Mouse (Mus musculus) neural tube, embryonic 11.5 days (tissue): Measurements from ENCODE around the gene Exoc3l4. TPM values are rescaled to one million over a fixed set of nuclear protein-coding genes. Genes with fewer than 3 reads are reported as not detected.

ENCODE experiments used
- ATAC-seq: fragments of 200-750 bp; cut with Nextera tagmentation; 2 replicates; pipeline ENCODE4 v1.8.0; 2017; ENCODE audit warnings: moderate number of reproducible peaks, mild to moderate bottlenecking, moderate TSS enrichment, moderate library complexity; ENCODE audit not compliant: insufficient read depth, low FRiP score, low TSS enrichment
- DNase-seq: peaks from one replicate; pipeline ENCODE4 v3.0.0-alpha.2; 2015; ENCODE audit warnings: low spot score
- H3K27ac ChIP-seq: fragments of 300-500 bp; sonication (generic); 2 replicates; pipeline ENCODE4 v1.5.1; 2014; ENCODE audit warnings: low read depth, mild to moderate bottlenecking, low read length
- H3K27me3 ChIP-seq: fragments of 300-500 bp; sonication (generic); 2 replicates; pipeline ENCODE4 v1.6.1; 2014; ENCODE audit warnings: mild to moderate bottlenecking, low read length, mixed read lengths; ENCODE audit not compliant: control insufficient read depth, insufficient read depth
- H3K36me3 ChIP-seq: fragments of 300-500 bp; sonication (generic); 2 replicates; pipeline ENCODE4 v1.6.1; 2014; ENCODE audit warnings: mild to moderate bottlenecking, low read length, moderate library complexity, mixed read lengths; ENCODE audit not compliant: control insufficient read depth, insufficient read depth
- H3K4me1 ChIP-seq: fragments of 300-500 bp; sonication (generic); 2 replicates; pipeline ENCODE4 v1.6.1; 2014; ENCODE audit warnings: low read length, mixed read lengths; ENCODE audit not compliant: control insufficient read depth, insufficient read depth
- H3K4me2 ChIP-seq: fragments of 300-500 bp; sonication (generic); 2 replicates; pipeline ENCODE4 v1.6.1; 2014; ENCODE audit warnings: low read depth, mild to moderate bottlenecking, moderate library complexity
- H3K4me3 ChIP-seq: fragments of 300-500 bp; sonication (generic); 2 replicates; pipeline ENCODE4 v1.5.1; 2014; ENCODE audit warnings: low read depth, low read length
- H3K9ac ChIP-seq: fragments of 300-500 bp; sonication (generic); 2 replicates; pipeline ENCODE4 v1.6.1; 2014; ENCODE audit warnings: mild to moderate bottlenecking, low read length
- H3K9me3 ChIP-seq: fragments of 300-500 bp; sonication (generic); 2 replicates; pipeline ENCODE4 v1.6.1; 2016; ENCODE audit warnings: low read length; ENCODE audit not compliant: control insufficient read depth
- WGBS: fragments of 180-500 bp; shearing (Covaris S2); extraction: QIAGEN DNeasy Blood & Tissue Kit; methylation state at CpG from one replicate; pipeline ENCODE4 v1.1.7; 2014; 5-methylcytosine and 5-hydroxymethylcytosine counted together
- polyA plus RNA-seq: library from polyadenylated mRNA; unstranded; fragments of >200 nt; fragmentation: Nextera tagmentation; extraction: Ambion mirVana; gene quantifications from 2 replicates; pipeline ENCODE4 v1.2.1, GENCODE M21; 2014

Exoc3l4 gene
- polyA plus RNA-seq, 1 experiment from 2014 or later = 6.6 TPM

DNA sequence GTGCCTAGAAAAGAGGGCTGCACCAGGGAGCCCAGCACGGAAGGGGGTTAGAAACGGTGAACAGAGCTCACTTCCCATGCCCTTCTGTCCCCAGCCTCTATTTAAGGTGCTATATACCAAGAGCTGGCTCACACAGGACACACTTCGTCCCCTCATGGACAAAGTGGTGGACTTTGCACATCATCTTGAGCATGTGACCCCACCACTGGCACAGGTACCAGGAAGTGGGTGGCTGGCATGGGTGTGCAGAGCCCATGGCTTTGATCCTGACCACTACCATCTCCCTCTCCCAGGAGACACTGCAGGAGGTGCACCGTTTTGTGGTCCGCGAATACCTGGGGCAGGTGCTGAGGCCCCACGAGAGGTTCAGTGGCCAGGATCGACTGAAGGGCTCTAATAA is 11.5 kb downstream of the Exoc3l4 start:
- peaks cover 2% of the 10 kb centered on the region; the same call in 1 of the 2 replicates for H3K4me1 ChIP-seq
- WGBS = 13% methylated on average over 8 of the region's 8 CpGs
- no peak overlapping the region for H3K27ac ChIP-seq
- H3K27me3 ChIP-seq = peaks cover 88% of the 10 kb centered on the region
- DNase-seq (no peak), ATAC-seq (no peak)
- H3K4me2 ChIP-seq = no peak overlapping the region
- H3K4me3 ChIP-seq = no peak overlapping the region
- no peaks in the 10 kb centered on the region for H3K36me3 ChIP-seq
- no peaks in the 10 kb centered on the region for H3K9me3 ChIP-seq
- H3K9ac ChIP-seq = no peak overlapping the region; the same call in 1 of the 2 replicates

DNA sequence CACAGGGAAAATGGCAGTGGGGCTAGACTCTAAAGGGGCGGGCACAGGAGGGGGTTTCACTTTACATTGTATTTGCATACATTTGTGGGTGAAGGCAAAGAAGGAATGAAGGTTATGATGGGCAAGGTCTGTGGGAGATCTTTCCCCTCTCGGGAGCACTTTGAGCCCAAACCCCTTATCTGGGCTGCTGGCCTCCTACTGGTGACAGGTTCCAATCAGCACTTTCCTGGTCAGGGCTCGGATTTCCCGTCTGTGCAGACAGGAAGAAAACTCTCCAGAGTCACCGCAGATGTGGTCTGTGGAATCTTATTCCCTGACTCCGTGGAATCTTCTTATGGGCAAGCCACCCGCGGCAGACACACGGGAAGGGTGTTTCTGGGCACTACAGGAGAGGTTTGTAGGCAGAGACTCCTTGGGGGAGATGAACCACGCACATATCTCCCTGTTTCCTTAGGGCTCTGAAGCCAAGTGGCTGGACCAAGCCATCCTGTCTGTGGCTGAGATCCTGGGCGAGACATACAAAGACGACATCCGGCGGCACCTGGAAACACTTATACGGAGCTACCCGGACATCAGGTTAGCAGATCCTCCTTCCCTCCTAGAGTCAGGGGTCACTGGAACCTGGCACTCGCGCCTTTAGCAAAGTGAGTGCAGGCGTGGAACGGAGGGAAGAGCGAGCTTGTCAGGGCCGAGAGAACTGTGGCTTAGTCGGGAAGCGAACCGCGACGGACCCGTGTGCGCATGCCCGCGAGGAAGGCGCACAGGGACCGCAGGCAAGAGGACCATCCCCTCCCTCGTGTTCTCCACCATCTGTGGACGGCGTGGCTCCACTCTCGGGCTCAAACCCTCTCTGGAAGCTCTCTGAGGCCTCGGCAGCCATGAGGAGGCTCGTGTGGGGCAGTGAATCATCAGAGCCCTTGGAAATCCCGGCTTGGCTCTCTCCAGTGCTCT is 12.4 kb downstream of the Exoc3l4 start:
- peak overlapping the region; percentile 56 for H3K9ac ChIP-seq
- ATAC-seq (no peak), DNase-seq (peak; percentile 77)
- no peak overlapping the region for H3K27ac ChIP-seq
- under 1% methylated on average over 40 of the region's 40 CpGs for WGBS
- peak overlapping the region; percentile 25 for H3K4me3 ChIP-seq
- peaks cover 79% of the 10 kb centered on the region for H3K27me3 ChIP-seq
- peaks cover 2% of the 10 kb centered on the region; the same call in 1 of the 2 replicates for H3K4me1 ChIP-seq
- H3K9me3 ChIP-seq = no peaks in the 10 kb centered on the region
- no peaks in the 10 kb centered on the region for H3K36me3 ChIP-seq
- H3K4me2 ChIP-seq = peak overlapping the region; percentile 60

DNA sequence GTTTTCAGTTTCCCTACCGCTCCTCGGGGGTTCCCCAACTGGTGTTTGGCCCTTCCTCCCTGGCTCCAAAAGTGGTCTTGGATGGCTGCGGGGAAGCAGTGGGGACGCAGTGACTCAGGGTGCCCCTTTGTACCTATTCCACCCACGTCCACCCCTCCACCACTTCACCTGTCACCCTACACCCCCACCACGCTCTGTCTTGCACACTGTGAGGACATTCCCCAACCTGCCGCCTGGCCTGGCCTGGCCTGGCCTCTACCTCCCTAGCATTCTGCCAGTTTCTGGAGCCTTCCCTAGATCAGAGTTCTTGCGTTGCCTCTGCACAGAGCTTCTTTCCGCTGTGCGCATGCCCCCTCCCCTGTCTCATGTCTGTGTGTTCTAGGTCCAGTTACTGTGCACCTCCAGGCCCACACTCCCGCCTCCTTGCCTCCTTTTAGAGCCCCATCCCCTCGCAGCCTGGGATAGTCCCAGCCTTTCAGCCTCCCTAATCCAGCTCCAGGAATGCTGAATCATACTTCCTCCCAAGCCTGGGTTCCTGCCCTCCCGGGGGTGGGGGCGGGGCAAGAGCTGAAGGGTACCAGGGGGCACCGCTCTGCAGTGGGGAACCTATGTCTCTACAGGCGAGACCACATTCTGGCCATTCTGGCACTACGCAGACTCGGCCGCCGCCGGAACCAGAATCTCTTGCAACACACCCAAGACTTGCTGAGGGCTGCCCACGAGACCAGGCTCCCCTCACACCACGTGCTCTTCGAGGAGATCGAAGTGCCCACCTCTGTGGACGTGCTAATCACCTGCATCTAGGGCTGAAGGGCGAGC is 13.4 kb downstream of the Exoc3l4 start:
- ATAC-seq (no peak), DNase-seq (no peak)
- H3K36me3 ChIP-seq = no peaks in the 10 kb centered on the region
- H3K27me3 ChIP-seq = peaks cover 69% of the 10 kb centered on the region
- H3K27ac ChIP-seq = no peak overlapping the region
- WGBS = 7% methylated on average over 27 of the region's 27 CpGs
- peak overlapping the region; percentile 60 for H3K4me2 ChIP-seq
- no peak overlapping the region for H3K9ac ChIP-seq
- H3K4me3 ChIP-seq = peak overlapping the region; percentile 25
- no peaks in the 10 kb centered on the region for H3K9me3 ChIP-seq
- peaks cover 2% of the 10 kb centered on the region; the same call in 1 of the 2 replicates for H3K4me1 ChIP-seq

DNA sequence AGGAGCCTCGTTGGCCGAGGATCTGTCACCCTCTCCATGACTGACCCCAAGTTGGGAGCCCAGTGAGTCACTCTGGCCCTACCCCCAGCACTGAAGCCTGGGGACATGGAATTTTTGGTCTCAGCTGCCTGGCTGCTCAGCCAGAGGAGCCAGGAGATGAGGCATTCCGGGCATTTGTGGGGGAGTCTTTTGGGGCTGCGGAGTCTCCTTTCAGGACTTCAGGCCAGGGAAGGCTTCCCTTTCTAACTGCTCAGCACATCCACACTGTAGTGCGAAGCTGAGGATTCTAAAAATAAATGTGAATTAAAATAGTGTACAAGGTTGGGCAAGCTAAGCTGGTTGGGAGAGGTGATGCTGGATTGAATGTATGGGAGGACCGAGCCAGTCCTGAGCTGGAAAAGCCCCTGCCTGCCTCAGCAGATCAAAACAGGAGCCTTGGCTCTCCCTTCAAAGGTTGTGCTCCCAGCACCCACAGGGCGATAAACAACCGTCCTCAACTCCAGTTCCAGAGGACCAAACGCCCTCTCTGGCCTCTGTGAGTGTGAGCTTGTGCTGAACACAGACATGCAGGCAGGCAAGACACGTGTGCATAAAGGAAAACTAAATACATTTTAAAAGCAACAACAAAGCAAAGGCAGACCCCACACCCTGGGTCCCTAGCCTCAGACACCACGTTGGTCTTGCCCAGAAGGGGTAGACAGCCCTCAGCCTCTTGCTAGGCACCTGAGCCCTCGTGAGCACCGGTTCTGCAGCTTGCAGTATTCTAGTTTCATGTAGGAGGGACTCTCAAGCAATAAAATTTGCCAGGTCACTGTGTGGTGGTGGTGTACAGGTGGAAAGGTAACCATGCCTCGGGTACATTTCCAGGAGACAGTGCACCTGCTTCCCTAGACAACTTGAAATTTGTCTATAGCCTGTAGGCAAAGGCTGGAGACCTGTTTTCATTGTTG is 14.3 kb downstream of the Exoc3l4 start:
- 26% methylated on average over 14 of the region's 14 CpGs for WGBS
- Histone ChIP-seq H3K27me3 (peaks cover 64% of the 10 kb centered on the region), H3K4me1 (peaks cover 2% of the 10 kb centered on the region; the same call in 1 of the 2 replicates)

DNA sequence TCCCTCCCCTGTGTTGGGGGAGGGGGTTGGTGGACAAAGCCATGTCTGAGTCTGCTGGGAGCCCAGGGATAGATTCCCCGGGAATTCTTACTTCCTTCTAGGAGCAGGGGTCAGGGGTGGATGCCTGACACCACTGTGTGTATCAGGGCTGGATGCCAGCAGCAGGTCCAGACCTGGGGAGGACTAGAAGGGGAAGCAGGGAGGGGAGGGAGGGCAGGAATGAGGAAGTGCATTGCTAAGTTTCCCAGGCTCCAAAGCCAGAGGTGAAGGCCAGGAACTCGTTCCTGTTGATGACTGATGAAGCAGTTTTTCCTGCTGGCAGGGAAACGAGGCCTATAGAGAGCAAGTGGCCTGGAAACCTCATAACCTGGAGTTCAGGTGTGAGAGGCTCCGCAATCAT is 15.3 kb downstream of the Exoc3l4 start:
- no peak for ATAC-seq
- no peaks in the 10 kb centered on the region for H3K36me3 ChIP-seq
- no peak overlapping the region for H3K27ac ChIP-seq
- no peak overlapping the region for H3K4me3 ChIP-seq
- H3K9ac ChIP-seq = no peak overlapping the region
- no peak overlapping the region for H3K4me2 ChIP-seq
- peaks cover 59% of the 10 kb centered on the region for H3K27me3 ChIP-seq
- H3K4me1 ChIP-seq = peaks cover 2% of the 10 kb centered on the region; the same call in 1 of the 2 replicates
- 32% methylated on average over 4 of the region's 4 CpGs for WGBS
- DNase-seq = no peak
- H3K9me3 ChIP-seq = no peaks in the 10 kb centered on the region

More for the DNA sequence above, 14.3 kb downstream of the Exoc3l4 start:
- H3K27ac ChIP-seq = no peak overlapping the region
- no peak overlapping the region for H3K4me3 ChIP-seq
- ATAC-seq = no peak
- no peaks in the 10 kb centered on the region for H3K36me3 ChIP-seq
- H3K9me3 ChIP-seq = no peaks in the 10 kb centered on the region
- H3K9ac ChIP-seq = no peak overlapping the region
- H3K4me2 ChIP-seq = no peak overlapping the region
- DNase-seq = no peak

DNA sequence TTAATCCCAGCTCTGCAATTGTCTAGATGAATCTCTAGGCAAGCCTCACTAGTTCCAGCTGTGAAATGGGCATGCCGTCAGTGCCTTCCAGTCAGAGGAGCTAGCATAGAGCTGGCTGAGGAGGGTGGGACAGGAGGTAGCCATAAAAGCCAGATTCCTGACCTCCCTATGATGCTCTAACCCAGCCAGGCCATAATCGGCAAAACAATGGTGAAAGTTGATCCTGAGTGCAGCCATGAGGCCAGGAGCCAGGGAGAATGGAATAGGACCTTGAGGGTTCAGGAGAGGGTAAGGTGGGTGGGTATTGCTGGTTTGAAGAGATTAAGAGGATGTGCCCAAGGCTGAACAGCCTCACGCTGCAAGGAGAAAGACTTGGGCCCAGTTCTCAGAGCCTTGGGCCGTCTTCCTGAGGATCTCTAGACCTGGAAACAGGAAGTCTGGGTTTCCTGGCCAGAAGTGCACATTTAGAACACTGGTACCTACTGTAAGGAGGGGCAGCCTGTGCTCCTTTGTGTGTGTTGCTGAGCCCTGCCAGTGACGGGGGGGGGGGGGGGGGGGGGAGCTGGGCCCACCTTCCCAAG is 16.0 kb downstream of the Exoc3l4 start:
- DNase-seq (no peak), ATAC-seq (no peak)
- Histone ChIP-seq H3K9me3 (no peaks in the 10 kb centered on the region), H3K36me3 (no peaks in the 10 kb centered on the region), H3K27ac (no peak overlapping the region), H3K4me3 (no peak overlapping the region), H3K9ac (no peak overlapping the region), H3K4me2 (no peak overlapping the region), H3K4me1 (peaks cover 2% of the 10 kb centered on the region; the same call in 1 of the 2 replicates), H3K27me3 (peaks cover 52% of the 10 kb centered on the region)
- 42% methylated on average over 4 of the region's 5 CpGs for WGBS

DNA sequence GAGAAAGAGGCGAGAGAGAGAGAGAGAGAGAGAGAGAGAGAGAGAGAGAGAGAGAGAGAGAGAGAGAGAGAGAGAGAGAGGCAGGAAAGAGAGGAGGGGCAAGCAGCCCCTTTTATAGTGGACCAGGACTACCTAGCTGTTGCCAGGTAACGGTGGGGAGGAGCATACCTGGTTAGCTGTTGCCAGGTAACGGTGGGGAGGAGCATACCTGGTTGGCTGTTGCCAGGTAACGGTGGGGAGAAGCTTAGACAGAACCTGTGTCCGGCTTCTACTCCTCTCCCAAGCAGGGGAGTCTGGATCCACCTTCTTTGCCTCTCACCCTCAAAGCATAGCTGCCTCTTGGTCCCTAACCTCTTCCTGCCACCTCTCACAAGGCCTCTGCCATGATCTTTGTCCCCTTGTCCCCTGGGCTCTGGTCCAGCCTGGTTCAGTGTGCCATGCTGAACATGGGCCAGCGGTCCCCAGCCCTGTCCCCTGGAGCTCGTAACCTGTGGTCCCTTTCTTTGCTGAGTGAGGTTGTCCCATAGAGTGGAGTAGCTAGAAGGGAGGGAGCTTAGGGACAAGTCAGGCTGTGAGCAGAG is 17.4 kb downstream of the Exoc3l4 start:
- no peaks in the 10 kb centered on the region for H3K4me1 ChIP-seq
- no peak overlapping the region for H3K9ac ChIP-seq
- no peak overlapping the region for H3K4me2 ChIP-seq
- H3K27me3 ChIP-seq = peaks cover 38% of the 10 kb centered on the region
- H3K27ac ChIP-seq = 0 out of 2 replicates have a peak overlapping the region, but pooled peaks have one; percentile 20
- WGBS = 26% methylated on average over 6 of the region's 7 CpGs
- no peaks in the 10 kb centered on the region for H3K9me3 ChIP-seq
- no peaks in the 10 kb centered on the region for H3K36me3 ChIP-seq
- ATAC-seq (no peak), DNase-seq (no peak)
- no peak overlapping the region for H3K4me3 ChIP-seq
